Mouse (Mus musculus) limb, embryonic 12.5 days (tissue): ENCODE measurements around the gene Ctbp1. TPM values are rescaled to one million over a fixed set of nuclear protein-coding genes. Genes with fewer than 3 reads are reported as not detected.
A peak's percentile ranks its signal among the peaks of the same experiment; 100 is the strongest.

Source experiments
- ATAC-seq: fragments of 200-750 bp; cut with Nextera tagmentation; 2 replicates; pipeline ENCODE4 v1.8.0; 2017; ENCODE audit warnings: low read depth, moderate TSS enrichment; ENCODE audit not compliant: insufficient number of reproducible peaks, insufficient read depth, low FRiP score, low TSS enrichment
- H3K27ac ChIP-seq: fragments of 300-500 bp; sonication (generic); 2 replicates; pipeline ENCODE4 v1.5.1; 2016; ENCODE audit warnings: mild to moderate bottlenecking, moderate library complexity
- H3K27me3 ChIP-seq: fragments of 300-500 bp; sonication (generic); 2 replicates; pipeline ENCODE4 v1.6.1; 2016; ENCODE audit warnings: mild to moderate bottlenecking, moderate library complexity
- H3K36me3 ChIP-seq: fragments of 300-500 bp; sonication (generic); 2 replicates; pipeline ENCODE4 v1.6.1; 2016; ENCODE audit warnings: mild to moderate bottlenecking, moderate library complexity
- H3K4me1 ChIP-seq: fragments of 300-500 bp; sonication (generic); replicated peaks from 2 replicates; pipeline ENCODE4 v1.6.1; 2016
- H3K4me2 ChIP-seq: fragments of 300-500 bp; sonication (generic); 2 replicates; pipeline ENCODE4 v1.6.1; 2016; ENCODE audit warnings: mild to moderate bottlenecking, moderate library complexity
- H3K4me3 ChIP-seq: fragments of 300-500 bp; sonication (generic); replicated peaks from 2 replicates; pipeline ENCODE4 v1.5.1; 2016; ENCODE audit warnings: mild to moderate bottlenecking
- H3K9ac ChIP-seq: fragments of 300-500 bp; sonication (generic); replicated peaks from 2 replicates; pipeline ENCODE4 v1.6.1; 2016; ENCODE audit warnings: mild to moderate bottlenecking, moderate library complexity
- H3K9me3 ChIP-seq: fragments of 300-500 bp; sonication (generic); 2 replicates; pipeline ENCODE4 v1.6.1; 2016; ENCODE audit warnings: mild to moderate bottlenecking, moderate library complexity
- WGBS: fragments of 180-500 bp; shearing (Covaris S2); methylation state at CpG from one replicate; pipeline ENCODE4 v1.1.7; 2016; 5-methylcytosine and 5-hydroxymethylcytosine counted together
- polyA plus RNA-seq: library from polyadenylated mRNA; unstranded; fragments of >200 nt; fragmentation: Nextera tagmentation; extraction: Ambion mirVana; gene quantifications from 2 replicates; pipeline ENCODE4 v1.2.1, GENCODE M21; 2016

Ctbp1 gene
- 427 and 439 TPM in 2 replicates for polyA plus RNA-seq

DNA sequence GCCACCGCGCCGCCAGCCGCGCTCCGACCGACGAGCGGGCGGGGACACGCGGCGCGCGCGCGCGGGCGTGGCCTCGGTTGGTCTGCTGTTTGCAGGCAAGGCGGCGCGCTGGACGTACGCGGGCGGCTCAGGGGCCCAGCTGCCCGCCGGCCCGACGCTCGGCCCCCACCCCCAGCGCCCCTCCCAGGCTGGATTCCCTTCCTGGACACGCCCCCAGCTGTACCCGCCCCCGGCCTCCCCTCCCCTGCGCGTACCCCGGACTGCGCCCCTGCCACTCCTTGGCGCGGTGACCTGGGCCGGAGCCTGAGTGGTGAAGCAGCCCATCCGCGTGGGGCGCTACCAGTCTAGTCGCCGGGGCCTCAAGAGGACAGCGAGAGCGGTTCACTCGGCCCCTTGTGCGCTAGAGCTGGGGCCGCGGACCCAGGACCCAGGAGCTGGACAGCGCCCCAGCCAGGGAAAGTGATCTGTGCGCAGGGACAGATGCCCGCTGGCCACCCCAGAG, at the start of gene Ctbp1:
Gene Ctbp1 (minus strand): TSS at position 42 of the 502 bp plus-strand sequence.
- H3K4me1 ChIP-seq = peaks cover 31% of the 10 kb centered on the region
- 0% methylated on average over 39 of the region's 57 CpGs for WGBS
- no peaks in the 10 kb centered on the region for H3K9me3 ChIP-seq
- no peaks in the 10 kb centered on the region for H3K27me3 ChIP-seq
- H3K36me3 ChIP-seq = peaks cover 25% of the 10 kb centered on the region
- ATAC-seq = peak; percentile 86
- peak within 1 kb of the TSS; percentile 78 for H3K4me3 ChIP-seq
- peak within 1 kb of the TSS; percentile 94 for H3K27ac ChIP-seq
- H3K9ac ChIP-seq = peak within 1 kb of the TSS; percentile 93
- peak within 1 kb of the TSS; percentile 96 for H3K4me2 ChIP-seq

DNA sequence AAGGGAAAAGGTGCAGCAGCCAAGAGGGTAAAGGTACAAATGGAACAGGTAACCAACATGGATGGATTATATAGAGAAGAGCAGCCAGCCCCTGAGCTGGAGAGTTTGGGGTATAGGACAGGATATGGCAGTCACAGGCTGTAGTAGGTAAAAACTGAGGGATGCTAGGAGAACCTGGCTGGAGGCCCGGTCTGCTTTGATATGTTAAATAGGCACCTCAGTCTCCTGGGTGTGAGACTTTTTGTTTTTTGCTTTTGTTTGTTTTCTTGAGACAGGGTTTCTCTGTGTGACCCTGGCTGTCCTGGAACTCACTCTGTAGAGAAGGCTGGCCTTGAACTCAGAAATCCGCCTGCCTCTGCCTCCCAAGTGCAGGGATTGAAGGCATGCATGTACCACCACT, 49.7 kb upstream of the Ctbp1 start:
- 0 out of 2 replicates have a peak, but pooled peaks cover 5% of the 10 kb centered on the region for H3K9me3 ChIP-seq
- ATAC-seq = no peak
- no peak overlapping the region for H3K27ac ChIP-seq
- H3K9ac ChIP-seq = no peak overlapping the region
- WGBS = 51% methylated on average over 2 of the region's 2 CpGs
- no peaks in the 10 kb centered on the region for H3K36me3 ChIP-seq
- H3K4me1 ChIP-seq = no peaks in the 10 kb centered on the region
- no peak overlapping the region for H3K4me2 ChIP-seq
- H3K4me3 ChIP-seq = no peak overlapping the region
- H3K27me3 ChIP-seq = no peaks in the 10 kb centered on the region

DNA sequence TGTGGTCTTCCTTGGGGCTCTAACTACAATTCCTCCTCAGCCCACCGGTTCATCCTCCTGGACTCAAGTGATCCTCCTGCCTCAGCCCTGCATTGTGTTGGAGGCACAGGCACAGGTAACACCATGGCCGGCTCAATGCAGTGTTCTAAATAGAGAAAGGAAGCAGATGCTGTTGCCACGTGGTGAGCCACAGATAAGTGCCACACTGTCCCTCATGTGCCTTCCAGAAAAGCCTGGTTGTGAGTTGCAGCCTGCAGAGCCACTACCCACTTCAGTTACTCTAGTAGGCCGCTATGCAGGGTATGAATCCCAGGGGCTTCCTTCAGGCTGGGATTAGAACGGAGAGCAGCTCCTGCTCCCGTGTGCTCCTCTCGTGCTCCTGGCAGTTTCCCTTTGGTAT, 37.4 kb upstream of the Ctbp1 start:
- Histone ChIP-seq H3K4me2 (no peak overlapping the region), H3K9ac (no peak overlapping the region), H3K36me3 (no peaks in the 10 kb centered on the region), H3K27ac (no peak overlapping the region), H3K9me3 (no peaks in the 10 kb centered on the region), H3K27me3 (no peaks in the 10 kb centered on the region), H3K4me3 (no peak overlapping the region), H3K4me1 (no peaks in the 10 kb centered on the region)
- 78% methylated on average over 7 of the region's 7 CpGs for WGBS
- no peak for ATAC-seq

DNA sequence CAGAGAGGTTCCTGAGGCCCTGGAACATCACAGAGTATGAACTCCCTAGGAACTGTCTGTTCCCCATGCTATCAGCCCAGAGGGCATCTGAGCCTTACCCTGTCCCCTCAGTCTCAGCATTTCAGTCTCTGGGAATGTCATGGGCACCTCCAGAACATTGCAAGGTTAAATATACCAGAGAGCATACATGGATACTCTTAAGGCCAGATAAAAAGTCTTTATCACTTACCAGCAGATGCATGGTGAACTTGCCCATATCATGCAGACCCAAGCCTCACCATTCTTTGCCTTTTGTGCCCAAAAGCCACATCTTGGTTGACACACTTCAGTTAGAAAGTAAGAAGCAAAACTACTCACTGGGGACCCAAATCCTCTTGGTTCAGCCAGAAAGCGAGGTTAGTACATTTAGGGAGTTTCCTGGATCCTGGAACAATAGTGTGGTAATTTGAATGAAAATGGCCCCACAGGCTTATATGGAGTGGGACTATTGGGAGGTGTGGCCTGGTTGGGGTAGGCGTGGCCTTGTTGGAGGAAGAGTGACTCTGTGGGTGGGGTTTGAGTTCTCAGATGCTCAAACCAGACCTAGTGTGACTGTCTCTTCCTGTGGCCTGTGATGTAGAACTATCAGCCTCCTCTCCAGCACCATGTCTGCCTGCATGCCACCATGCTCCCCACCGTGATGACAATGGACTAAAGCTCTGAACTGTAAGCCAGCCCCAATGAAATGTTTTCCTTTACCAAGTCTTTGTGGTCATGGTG, 36.1 kb upstream of the Ctbp1 start:
- Histone ChIP-seq H3K4me2 (no peak overlapping the region), H3K9ac (no peak overlapping the region), H3K4me3 (no peak overlapping the region), H3K27me3 (no peaks in the 10 kb centered on the region), H3K9me3 (no peaks in the 10 kb centered on the region), H3K4me1 (no peaks in the 10 kb centered on the region), H3K27ac (no peak overlapping the region), H3K36me3 (no peaks in the 10 kb centered on the region)
- ATAC-seq = no peak
- 78% methylated on average over 3 of the region's 3 CpGs for WGBS

GRCm38 (mm10) chr5:33301801-33302200, 27.0 kb upstream of the Ctbp1 start:
- no peaks in the 10 kb centered on the region for H3K36me3 ChIP-seq
- no peaks in the 10 kb centered on the region for H3K27me3 ChIP-seq
- WGBS = 83% methylated on average over 2 of the region's 2 CpGs
- ATAC-seq = no peak
- no peak overlapping the region for H3K4me2 ChIP-seq
- H3K9ac ChIP-seq = no peak overlapping the region
- H3K4me1 ChIP-seq = no peaks in the 10 kb centered on the region
- H3K9me3 ChIP-seq = no peaks in the 10 kb centered on the region
- H3K4me3 ChIP-seq = no peak overlapping the region
- H3K27ac ChIP-seq = no peak overlapping the region

DNA sequence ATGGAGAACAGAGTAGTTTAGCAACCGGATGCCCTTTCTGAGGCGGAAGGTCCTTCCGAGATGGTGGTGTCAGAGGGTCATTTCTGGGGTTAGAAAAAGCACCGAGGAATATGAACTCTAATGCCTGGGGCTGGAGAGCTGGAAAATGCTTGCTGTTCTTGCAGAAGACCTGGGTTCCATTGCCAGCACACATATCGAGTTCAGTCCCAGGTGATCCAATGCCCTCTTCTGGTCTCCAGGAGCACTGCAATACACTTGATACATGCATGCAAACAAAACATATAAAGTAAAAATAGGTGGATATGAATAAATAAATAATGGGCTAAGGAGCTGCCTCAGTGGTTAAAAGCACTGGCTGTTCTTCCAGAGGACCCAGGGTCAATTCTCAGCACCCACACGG, 22.4 kb upstream of the Ctbp1 start:
- WGBS = 71% methylated on average over 6 of the region's 6 CpGs

DNA sequence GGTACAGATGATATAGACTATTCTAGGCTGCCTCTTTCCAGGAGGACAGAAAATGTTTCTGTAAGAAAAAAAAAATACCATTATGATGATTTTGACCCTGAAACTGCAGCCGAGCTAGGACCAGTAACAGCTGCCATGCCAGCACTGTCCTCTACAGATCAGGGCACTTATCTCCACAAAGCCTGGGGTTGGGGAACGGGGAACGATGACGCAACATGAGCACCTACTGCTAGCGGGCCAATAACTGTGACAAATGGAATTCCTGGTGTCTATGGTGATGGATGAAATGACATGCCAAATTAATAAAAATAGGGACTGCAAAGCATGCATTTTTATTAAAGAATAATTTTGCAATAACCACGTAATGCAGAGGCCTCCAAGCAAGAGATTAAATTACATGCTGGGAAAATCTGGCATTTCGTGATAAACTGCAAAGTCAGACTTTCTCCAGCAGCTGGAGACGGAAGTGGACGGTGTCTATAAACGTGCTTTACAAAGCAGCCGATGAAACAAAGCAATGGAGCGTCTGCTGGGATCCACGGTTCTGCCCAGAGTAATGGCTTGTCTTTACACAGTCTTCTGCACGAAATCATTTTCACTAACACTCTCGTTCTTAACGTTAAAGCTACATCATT, 19.1 kb upstream of the Ctbp1 start:
- H3K4me1 ChIP-seq = no peaks in the 10 kb centered on the region
- H3K9me3 ChIP-seq = no peaks in the 10 kb centered on the region
- ATAC-seq = no peak
- WGBS = 46% methylated on average over 16 of the region's 16 CpGs
- no peak overlapping the region for H3K9ac ChIP-seq
- no peaks in the 10 kb centered on the region for H3K36me3 ChIP-seq
- no peak overlapping the region for H3K4me3 ChIP-seq
- H3K4me2 ChIP-seq = no peak overlapping the region
- H3K27me3 ChIP-seq = no peaks in the 10 kb centered on the region
- no peak overlapping the region for H3K27ac ChIP-seq

More for the DNA sequence above, 22.4 kb upstream of the Ctbp1 start:
- Histone ChIP-seq H3K4me3 (no peak overlapping the region), H3K27me3 (no peaks in the 10 kb centered on the region), H3K4me1 (no peaks in the 10 kb centered on the region), H3K36me3 (no peaks in the 10 kb centered on the region), H3K9ac (no peak overlapping the region), H3K27ac (no peak overlapping the region), H3K9me3 (no peaks in the 10 kb centered on the region), H3K4me2 (no peak overlapping the region)
- ATAC-seq = no peak

DNA sequence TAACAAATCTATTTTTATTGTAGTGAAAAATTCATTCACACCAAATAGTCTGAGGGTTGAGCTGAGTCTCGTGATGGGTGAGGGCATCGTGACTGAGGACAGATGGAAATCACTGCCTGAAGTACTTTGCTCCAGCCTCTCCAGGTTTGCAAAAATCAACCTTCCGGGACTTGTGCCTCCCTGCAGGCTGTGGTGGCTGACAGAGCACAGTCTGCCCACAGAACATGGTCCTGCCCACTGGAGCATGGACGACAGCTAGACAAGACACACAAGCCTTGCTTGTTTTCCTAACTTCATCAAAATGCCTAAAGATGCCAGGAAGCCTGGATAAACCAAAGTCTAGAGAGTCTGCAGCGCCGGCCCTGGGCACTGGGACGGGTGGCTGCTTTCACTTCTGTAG, 9.2 kb upstream of the Ctbp1 start:
- WGBS = 71% methylated on average over 7 of the region's 7 CpGs
- H3K9ac ChIP-seq = no peak overlapping the region
- no peak overlapping the region for H3K4me2 ChIP-seq
- H3K27ac ChIP-seq = no peak overlapping the region
- H3K4me1 ChIP-seq = no peaks in the 10 kb centered on the region; the same call in 1 of the 2 replicates
- H3K4me3 ChIP-seq = no peak overlapping the region
- H3K36me3 ChIP-seq = no peaks in the 10 kb centered on the region
- 0 out of 2 replicates have a peak, but pooled peaks cover 3% of the 10 kb centered on the region for H3K9me3 ChIP-seq
- no peaks in the 10 kb centered on the region for H3K27me3 ChIP-seq
- ATAC-seq = no peak

- Histone ChIP-seq H3K9ac (no peak overlapping the region), H3K27me3 (no peaks in the 10 kb centered on the region), H3K36me3 (no peaks in the 10 kb centered on the region), H3K9me3 (no peaks in the 10 kb centered on the region), H3K27ac (no peak overlapping the region), H3K4me1 (no peaks in the 10 kb centered on the region; the same call in 1 of the 2 replicates), H3K4me2 (no peak overlapping the region), H3K4me3 (no peak overlapping the region)
- no peak for ATAC-seq
- WGBS = 71% methylated on average over 1 of the region's 1 CpGs
These were observed 6.6 kb upstream of the Ctbp1 start for GRCm38 (mm10) chr5:33281428-33281827.

- H3K9ac ChIP-seq = no peak overlapping the region
- no peak for ATAC-seq
- no peak overlapping the region for H3K4me2 ChIP-seq
- H3K27me3 ChIP-seq = no peaks in the 10 kb centered on the region
- no peak overlapping the region for H3K27ac ChIP-seq
- no peaks in the 10 kb centered on the region; the same call in 1 of the 2 replicates for H3K4me1 ChIP-seq
- no peaks in the 10 kb centered on the region for H3K9me3 ChIP-seq
- H3K4me3 ChIP-seq = no peak overlapping the region
- no peaks in the 10 kb centered on the region for H3K36me3 ChIP-seq
- whole genome bisulfite sequencing = 49% methylated on average over 5 of the region's 5 CpGs
These were observed 4.2 kb upstream of the Ctbp1 start for GRCm38 (mm10) chr5:33278950-33279349.

DNA sequence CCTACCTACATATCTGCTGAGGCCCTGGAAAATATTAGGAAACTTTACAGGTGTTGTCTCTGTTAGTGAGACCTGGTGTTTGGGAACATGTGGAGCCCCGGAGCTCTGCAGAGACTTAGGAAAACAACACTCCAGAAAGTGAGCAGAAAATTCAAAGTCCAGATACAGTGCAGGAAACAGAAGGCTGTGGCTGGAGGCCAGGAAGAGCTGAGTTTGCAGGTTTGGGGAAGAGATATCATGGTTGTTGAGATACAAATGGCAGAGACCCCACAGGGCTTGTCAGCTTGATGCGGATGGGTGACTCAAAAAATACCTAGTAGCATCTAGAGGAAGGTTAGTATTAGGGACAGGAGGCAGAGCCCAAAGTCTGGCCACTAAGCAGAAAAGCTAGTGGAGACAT, 2.5 kb upstream of the Ctbp1 start:
- Histone ChIP-seq H3K36me3 (peaks cover 12% of the 10 kb centered on the region; the same call in 1 of the 2 replicates), H3K4me2 (no peak overlapping the region), H3K9ac (no peak overlapping the region), H3K27me3 (no peaks in the 10 kb centered on the region), H3K27ac (no peak overlapping the region), H3K9me3 (no peaks in the 10 kb centered on the region), H3K4me3 (no peak overlapping the region), H3K4me1 (peaks cover 15% of the 10 kb centered on the region)
- ATAC-seq = no peak
- WGBS = 78% methylated on average over 2 of the region's 2 CpGs
